Mouse (Mus musculus): ENCODE results near the gene Dcps.

- no peak for TF ChIP-seq FLI1 (IDR thresholded peaks at IDR 0.05; ENCODE audit: low read length)
- no peak for TF ChIP-seq GATA1 (IDR thresholded peaks at IDR 0.05; ENCODE audit: borderline replicate concordance, low read length)
Observed at GRCm38 (mm10) chr9:35110567-35110966, 65.3 kb downstream of the Dcps start.

Data from megakaryocyte, embryonic 14.5 days (primary cell).